27 mouse cellular contexts compared by ENCODE assay signal in the genomic region with DNA sequence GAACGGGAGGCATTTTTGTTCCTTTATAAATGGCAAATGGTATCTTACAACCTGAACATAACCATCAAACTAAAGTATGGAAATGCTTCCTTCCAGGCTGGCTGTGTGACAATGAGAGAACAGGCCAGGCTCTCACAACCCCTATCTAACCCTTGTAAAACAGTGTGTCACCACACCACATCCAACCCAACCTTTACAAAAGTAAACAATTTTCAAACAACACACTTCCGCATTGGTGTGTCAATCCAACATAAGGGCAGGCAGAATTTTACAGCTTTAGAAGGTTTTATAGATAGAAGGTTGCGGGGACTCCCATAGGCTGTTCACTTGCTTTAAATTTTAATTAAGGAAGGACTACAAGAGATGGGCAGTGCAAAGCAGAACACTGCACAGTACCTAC.
"Had no signal": no experiment of that assay in that cellular context is flagged by ENCODE, and none has a peak within 500 bp of the region (broad histone marks: within the 10 kb centered on the region; RNA-seq: fewer than 3 reads in every experiment).

No protein-coding gene starts in this region.

- H3K9me3 ChIP-seq: heart, embryonic 10.5 days; heart, embryonic 12.5 days; hindbrain, embryonic 10.5 days; hindbrain, embryonic 12.5 days; kidney, embryonic 15.5 days; limb, embryonic 10.5 days had no signal

- H3K27me3 ChIP-seq: heart, embryonic 12.5 days; hindbrain, embryonic 12.5 days; kidney, embryonic 15.5 days; limb, embryonic 12.5 days; liver, embryonic 13.5 days had no signal

- H3K4me2 ChIP-seq: heart, embryonic 12.5 days; hindbrain, embryonic 12.5 days; hindbrain, embryonic 14.5 days; kidney, embryonic 15.5 days; limb, embryonic 12.5 days; liver, embryonic 11.5 days; liver, embryonic 13.5 days had no signal

- H3K9ac ChIP-seq: heart, embryonic 12.5 days; hindbrain, embryonic 12.5 days; hindbrain, embryonic 14.5 days; kidney, embryonic 15.5 days; limb, embryonic 12.5 days; liver, embryonic 13.5 days had no signal

- DNase-seq: gastrocnemius, adult 2 months; gastrocnemius, postnatal 10 days; gastrocnemius, postnatal 25 days; heart, adult 18-20 months; heart, postnatal 10 days; heart, postnatal 4 days; kidney, adult 11 months; kidney, adult 2 months; kidney, adult 9 months; kidney, postnatal 14 days; kidney, postnatal 36 days; liver; liver, embryonic 13.5 days had no signal

- H3K27ac ChIP-seq: gastrocnemius, adult 2 months; heart, embryonic 10.5 days; hindbrain, embryonic 10.5 days; hindbrain, embryonic 12.5 days; hindbrain, embryonic 14.5 days; kidney, embryonic 15.5 days; kidney, postnatal 0 days; layer of hippocampus, adult 2 months; left cerebral cortex, adult 2 months; limb, embryonic 10.5 days; limb, embryonic 12.5 days; liver, embryonic 13.5 days had no signal

- H3K4me3 ChIP-seq: gastrocnemius, adult 2 months; heart, embryonic 10.5 days; heart, embryonic 12.5 days; hindbrain, embryonic 10.5 days; hindbrain, embryonic 12.5 days; kidney, embryonic 15.5 days; layer of hippocampus, adult 2 months; left cerebral cortex, adult 2 months; limb, embryonic 10.5 days; limb, embryonic 12.5 days; liver, embryonic 13.5 days had no signal

- H3K36me3 ChIP-seq: heart, embryonic 10.5 days; heart, embryonic 12.5 days; hindbrain, embryonic 10.5 days; hindbrain, embryonic 12.5 days; kidney, embryonic 15.5 days; limb, embryonic 10.5 days; limb, embryonic 12.5 days; liver, embryonic 13.5 days had no signal

- ATAC-seq: hindbrain, embryonic 16.5 days; inflammation-experienced regulatory T-cells, adult 6 months had no signal

- H3K4me1 ChIP-seq: heart, embryonic 10.5 days; heart, embryonic 12.5 days; hindbrain, embryonic 10.5 days; hindbrain, embryonic 12.5 days; kidney, embryonic 15.5 days; limb, embryonic 10.5 days; limb, embryonic 12.5 days; liver, embryonic 13.5 days had no signal
